Mouse (Mus musculus) right cerebral cortex, postnatal 10 days (tissue): ENCODE data around the gene Ltb4r2.

ENCODE experiments used
- DNase-seq, 2 experiments: peaks; one replicate each; pipeline ENCODE4 v3.0.0; 2021; ENCODE audit warnings: low spot score in 2 of 2

Ltb4r2 gene

GRCm38 (mm10) chr14:55761163-55761562 is at the start of gene Ltb4r2:
Gene Ltb4r2, plus strand, starts transcription at chr14:55761428.
- no peak for DNase-seq

GRCm38 (mm10) chr14:55711786-55712185 is 49.4 kb upstream of the Ltb4r2 start:
- DNase-seq: no peak

- no peak for DNase-seq
These were observed 48.1 kb upstream of the Ltb4r2 start for GRCm38 (mm10) chr14:55713007-55713728.

- no peak for DNase-seq
These were observed 47.5 kb upstream of the Ltb4r2 start, which contains the start of gene Tgm1 for GRCm38 (mm10) chr14:55713729-55714122. Gene Tgm1, minus strand, starts transcription at chr14:55713926.

GRCm38 (mm10) chr14:55714893-55715292 is 46.3 kb upstream of the Ltb4r2 start:
- no peak for DNase-seq

GRCm38 (mm10) chr14:55716271-55716670 is 45.0 kb upstream of the Ltb4r2 start:
- no peak for DNase-seq

- no peak for DNase-seq
These were observed 44.3 kb upstream of the Ltb4r2 start for GRCm38 (mm10) chr14:55716884-55717283.

GRCm38 (mm10) chr14:55719737-55720136 is 41.5 kb upstream of the Ltb4r2 start:
- DNase-seq: no peak

GRCm38 (mm10) chr14:55720666-55721065 is 40.6 kb upstream of the Ltb4r2 start:
- DNase-seq: no peak

GRCm38 (mm10) chr14:55721076-55721475 is 40.2 kb upstream of the Ltb4r2 start:
- no peak for DNase-seq

GRCm38 (mm10) chr14:55721700-55722437 is 39.4 kb upstream of the Ltb4r2 start, which contains the start of gene Rabggta:
Gene Rabggta, minus strand, starts transcription at chr14:55722263.
- DNase-seq: peak; percentile 96

GRCm38 (mm10) chr14:55722438-55722945 is 38.7 kb upstream of the Ltb4r2 start:
- no peak for DNase-seq

GRCm38 (mm10) chr14:55723433-55723832 is 37.8 kb upstream of the Ltb4r2 start:
- no peak for DNase-seq

GRCm38 (mm10) chr14:55724411-55724871 is 36.8 kb upstream of the Ltb4r2 start:
- no peak for DNase-seq

GRCm38 (mm10) chr14:55726261-55726660 is 35.0 kb upstream of the Ltb4r2 start:
- no peak for DNase-seq

- no peak for DNase-seq
These were observed 33.1 kb upstream of the Ltb4r2 start for GRCm38 (mm10) chr14:55727889-55728685.

GRCm38 (mm10) chr14:55730116-55730515 is 31.1 kb upstream of the Ltb4r2 start:
- no peak for DNase-seq

GRCm38 (mm10) chr14:55730531-55731032 is 30.6 kb upstream of the Ltb4r2 start:
- peak; percentile 69 to 82 for DNase-seq

- DNase-seq: no peak
These were observed 27.3 kb upstream of the Ltb4r2 start for GRCm38 (mm10) chr14:55733889-55734288.

GRCm38 (mm10) chr14:55734869-55735268 is 26.4 kb upstream of the Ltb4r2 start:
- no peak for DNase-seq

- no peak for DNase-seq
These were observed 25.9 kb upstream of the Ltb4r2 start for GRCm38 (mm10) chr14:55735334-55735733.

GRCm38 (mm10) chr14:55735758-55736157 is 25.5 kb upstream of the Ltb4r2 start:
- DNase-seq: no peak
